Mouse (Mus musculus): Measurements from ENCODE around the gene Olig2. TPM values are rescaled to one million over a fixed set of nuclear protein-coding genes. Genes with fewer than 3 reads are reported as not detected.

The Olig2 gene
- polyA plus RNA-seq, 1 experiment from 2014 or later: not detected

DNA sequence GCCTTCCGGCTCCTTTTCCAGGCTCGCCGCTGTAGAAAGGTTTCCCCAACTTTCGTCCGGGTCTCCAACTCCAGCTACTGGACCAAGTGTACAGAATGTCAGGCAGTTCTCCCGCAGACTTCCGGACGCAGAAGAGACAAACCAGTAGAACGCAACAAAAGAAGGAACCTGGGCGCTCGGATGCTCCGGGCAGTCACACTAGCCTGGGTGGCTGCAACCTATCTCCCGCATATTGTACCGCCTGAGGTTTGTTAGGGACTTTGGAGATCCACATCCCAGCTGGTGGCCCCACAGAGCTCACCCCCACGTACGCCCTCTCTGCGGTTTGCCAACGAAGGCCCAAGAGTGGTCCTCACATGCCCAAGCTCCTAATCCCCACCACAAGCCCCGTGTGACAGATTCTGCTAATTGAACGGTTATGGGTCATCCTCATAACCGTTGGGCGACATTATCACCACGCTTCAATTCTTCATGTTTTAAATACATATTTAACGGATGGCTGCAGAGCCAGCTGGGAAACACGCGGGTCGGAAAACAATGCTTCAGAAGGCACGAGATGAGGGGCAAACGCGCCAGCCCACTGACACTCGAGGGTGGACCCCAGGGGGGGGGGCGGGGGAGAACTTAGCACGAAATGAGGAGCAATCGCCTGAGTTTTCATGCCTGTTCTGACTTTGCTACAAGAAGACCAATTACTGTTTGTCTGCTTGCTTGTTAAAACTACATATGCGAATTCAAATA, 1.8 kb upstream of the Olig2 start:
- 3% methylated on average over 35 of the region's 35 CpGs for WGBS
- Histone ChIP-seq H3K4me2 (no peak overlapping the region; the same call in 1 of the 2 replicates), H3K4me1 (replicated peaks; ENCODE audit: control insufficient read depth, insufficient read depth, low read length) (peaks cover 5% of the 10 kb centered on the region), H3K4me3 (ENCODE audit: low read depth, low read length) (peak overlapping the region; percentile 15; the same call in 1 of the 2 replicates), H3K9ac (ENCODE audit: low read depth, low read length) (no peak overlapping the region), H3K9me3 (ENCODE audit: control insufficient read depth, low read length) (no peaks in the 10 kb centered on the region), H3K27me3 (replicated peaks; ENCODE audit: control insufficient read depth, insufficient read depth, low read length) (peaks cover 100% of the 10 kb centered on the region), H3K27ac (ENCODE audit: low read depth, low read length) (no peak overlapping the region), H3K36me3 (ENCODE audit: control insufficient read depth, insufficient read depth, low read length) (no peaks in the 10 kb centered on the region)
- ATAC-seq (replicated peaks; ENCODE audit: low FRiP score) (no peak), DNase-seq (ENCODE audit: low spot score) (no peak)

DNA sequence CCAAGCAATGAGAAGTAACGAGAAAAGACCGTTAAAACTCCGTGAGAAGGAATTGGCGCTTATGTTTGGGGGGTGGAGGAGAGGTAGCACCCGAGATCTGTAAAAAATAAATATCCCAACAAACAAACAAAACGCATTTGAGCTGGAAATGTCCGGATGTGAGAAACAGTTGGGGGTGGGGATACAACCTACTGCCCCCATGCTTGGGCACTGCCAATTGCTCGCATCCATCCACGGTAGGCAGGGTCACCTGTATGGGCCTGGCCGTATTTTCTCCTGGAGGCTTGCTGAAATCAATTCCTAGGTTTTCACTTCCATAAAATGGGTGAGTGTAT, 1.2 kb upstream of the Olig2 start:
- DNase-seq (ENCODE audit: low spot score) (no peak), ATAC-seq (replicated peaks; ENCODE audit: low FRiP score) (no peak)
- H3K9ac ChIP-seq (ENCODE audit: low read depth, low read length): no peak overlapping the region
- no peak overlapping the region for H3K27ac ChIP-seq (ENCODE audit: low read depth, low read length)
- H3K9me3 ChIP-seq (ENCODE audit: control insufficient read depth, low read length): no peaks in the 10 kb centered on the region
- H3K4me2 ChIP-seq: no peak overlapping the region
- 10% methylated on average over 10 of the region's 10 CpGs for WGBS
- H3K27me3 ChIP-seq (replicated peaks; ENCODE audit: control insufficient read depth, insufficient read depth, low read length): peaks cover 100% of the 10 kb centered on the region
- H3K4me3 ChIP-seq (ENCODE audit: low read depth, low read length): no peak overlapping the region
- peaks cover 5% of the 10 kb centered on the region for H3K4me1 ChIP-seq (replicated peaks; ENCODE audit: control insufficient read depth, insufficient read depth, low read length)
- no peaks in the 10 kb centered on the region for H3K36me3 ChIP-seq (ENCODE audit: control insufficient read depth, insufficient read depth, low read length)

DNA sequence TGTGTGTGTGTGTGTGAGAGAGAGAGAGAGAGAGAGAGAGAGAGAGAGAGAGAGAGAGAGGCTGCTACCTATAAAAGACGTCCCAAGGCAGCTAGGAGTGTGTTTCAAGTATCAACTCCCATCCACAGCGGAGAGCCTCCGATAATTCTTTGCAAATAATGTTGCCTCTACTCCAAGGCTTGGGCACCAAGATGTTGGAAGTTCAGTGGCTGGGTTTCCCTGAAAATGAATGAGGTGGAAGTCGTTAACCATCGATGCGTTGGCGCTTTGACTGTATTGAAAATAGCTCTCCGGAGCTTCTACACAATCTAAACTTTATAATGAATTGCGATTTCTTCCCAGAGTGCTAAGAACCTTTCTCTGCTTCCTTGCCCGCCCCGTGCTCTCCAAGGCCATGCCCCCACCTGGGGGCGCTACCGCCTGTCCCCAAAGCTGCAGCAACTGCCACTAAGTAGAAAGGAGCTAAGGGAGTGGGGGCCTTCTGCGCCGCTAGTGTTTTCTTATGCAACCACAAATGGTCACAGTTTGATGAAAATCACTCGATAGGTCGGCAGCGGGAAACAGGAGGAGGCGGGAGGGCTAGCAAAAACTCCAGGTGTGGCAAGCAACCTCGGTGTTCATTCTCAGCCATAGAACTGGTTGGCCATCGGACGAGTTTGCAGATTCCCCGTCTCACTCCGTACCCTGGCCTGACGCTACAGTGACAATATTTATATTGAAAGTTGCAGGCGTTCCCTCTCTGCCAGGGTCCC, 600 bp upstream of the Olig2 start:
- 1% methylated on average over 26 of the region's 26 CpGs for WGBS
- no peaks in the 10 kb centered on the region for H3K9me3 ChIP-seq (ENCODE audit: control insufficient read depth, low read length)
- peak overlapping the region; percentile 51 for H3K4me2 ChIP-seq
- H3K36me3 ChIP-seq (ENCODE audit: control insufficient read depth, insufficient read depth, low read length): no peaks in the 10 kb centered on the region
- H3K27me3 ChIP-seq (replicated peaks; ENCODE audit: control insufficient read depth, insufficient read depth, low read length): peaks cover 100% of the 10 kb centered on the region
- H3K27ac ChIP-seq (ENCODE audit: low read depth, low read length): no peak overlapping the region
- peaks cover 5% of the 10 kb centered on the region for H3K4me1 ChIP-seq (replicated peaks; ENCODE audit: control insufficient read depth, insufficient read depth, low read length)
- H3K4me3 ChIP-seq (ENCODE audit: low read depth, low read length): peak overlapping the region; percentile 32
- no peak overlapping the region for H3K9ac ChIP-seq (ENCODE audit: low read depth, low read length)
- DNase-seq (ENCODE audit: low spot score) (no peak), ATAC-seq (replicated peaks; ENCODE audit: low FRiP score) (no peak)

DNA sequence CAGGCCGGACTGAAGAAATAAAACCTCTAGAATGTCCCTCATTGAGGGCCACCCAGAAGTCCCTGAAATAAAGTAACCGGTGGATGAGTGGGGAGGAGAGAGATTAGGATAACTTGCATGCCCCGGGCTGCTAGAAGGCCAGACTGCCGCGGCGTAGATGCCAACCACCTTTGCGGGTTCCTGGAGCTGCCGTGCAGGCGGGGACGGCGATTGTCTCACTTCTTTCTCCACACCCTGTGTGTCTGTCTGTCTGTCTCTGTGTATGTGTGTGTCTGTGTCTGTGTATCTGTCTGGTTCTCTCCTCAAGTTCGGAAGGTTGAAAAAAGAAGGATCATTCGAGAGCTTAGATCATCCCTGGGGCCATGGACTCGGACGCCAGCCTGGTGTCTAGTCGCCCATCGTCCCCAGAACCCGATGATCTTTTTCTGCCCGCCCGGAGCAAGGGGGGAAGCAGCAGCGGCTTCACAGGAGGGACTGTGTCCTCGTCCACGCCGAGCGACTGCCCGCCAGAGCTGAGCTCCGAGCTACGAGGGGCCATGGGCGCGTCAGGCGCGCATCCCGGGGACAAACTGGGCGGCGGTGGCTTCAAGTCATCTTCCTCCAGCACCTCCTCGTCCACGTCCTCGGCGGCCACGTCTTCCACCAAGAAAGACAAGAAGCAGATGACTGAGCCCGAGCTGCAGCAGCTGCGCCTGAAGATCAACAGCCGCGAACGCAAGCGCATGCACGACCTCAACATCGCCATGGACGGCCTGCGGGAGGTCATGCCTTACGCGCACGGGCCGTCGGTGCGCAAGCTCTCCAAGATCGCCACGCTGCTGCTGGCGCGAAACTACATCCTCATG, 1.0 kb downstream of the Olig2 start:
- DNase-seq (ENCODE audit: low spot score) (no peak), ATAC-seq (replicated peaks; ENCODE audit: low FRiP score) (no peak)
- H3K4me3 ChIP-seq (ENCODE audit: low read depth, low read length): no peak overlapping the region
- H3K27ac ChIP-seq (ENCODE audit: low read depth, low read length): no peak overlapping the region
- peaks cover 5% of the 10 kb centered on the region for H3K4me1 ChIP-seq (replicated peaks; ENCODE audit: control insufficient read depth, insufficient read depth, low read length)
- H3K9ac ChIP-seq (ENCODE audit: low read depth, low read length): no peak overlapping the region
- no peak overlapping the region for H3K4me2 ChIP-seq
- peaks cover 100% of the 10 kb centered on the region for H3K27me3 ChIP-seq (replicated peaks; ENCODE audit: control insufficient read depth, insufficient read depth, low read length)
- H3K9me3 ChIP-seq (ENCODE audit: control insufficient read depth, low read length): no peaks in the 10 kb centered on the region
- 2% methylated on average over 60 of the region's 60 CpGs for WGBS
- no peaks in the 10 kb centered on the region for H3K36me3 ChIP-seq (ENCODE audit: control insufficient read depth, insufficient read depth, low read length)

DNA sequence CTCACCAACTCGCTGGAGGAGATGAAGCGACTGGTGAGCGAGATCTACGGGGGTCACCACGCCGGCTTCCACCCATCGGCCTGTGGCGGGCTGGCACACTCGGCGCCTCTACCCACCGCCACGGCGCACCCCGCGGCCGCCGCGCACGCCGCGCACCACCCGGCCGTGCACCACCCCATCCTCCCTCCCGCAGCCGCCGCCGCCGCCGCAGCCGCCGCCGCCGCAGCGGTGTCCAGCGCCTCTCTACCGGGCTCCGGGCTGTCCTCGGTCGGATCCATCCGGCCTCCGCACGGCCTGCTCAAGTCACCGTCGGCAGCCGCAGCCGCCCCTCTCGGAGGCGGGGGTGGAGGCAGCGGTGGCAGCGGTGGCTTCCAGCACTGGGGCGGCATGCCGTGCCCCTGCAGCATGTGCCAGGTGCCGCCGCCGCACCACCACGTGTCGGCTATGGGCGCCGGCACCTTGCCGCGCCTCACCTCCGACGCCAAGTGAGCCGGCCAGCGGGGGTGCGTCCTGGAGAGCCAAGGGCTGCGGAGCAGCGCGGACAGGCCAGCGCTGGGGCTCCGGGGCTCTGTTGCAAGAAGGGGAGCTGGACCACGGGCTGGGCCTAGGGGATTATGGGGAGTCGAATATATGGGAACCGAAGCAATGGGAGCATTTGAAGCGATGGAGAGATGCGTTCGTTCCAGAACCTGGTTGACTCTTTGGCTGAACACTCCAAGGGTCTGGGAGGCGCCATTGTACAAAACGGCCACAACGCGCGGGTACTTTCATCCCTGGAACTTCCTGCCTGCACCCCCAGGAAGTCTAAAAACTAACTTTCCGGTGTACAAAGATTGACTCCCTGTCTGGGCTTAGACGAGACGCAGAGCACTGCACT, 1.9 kb downstream of the Olig2 start:
- Histone ChIP-seq H3K9ac (ENCODE audit: low read depth, low read length) (no peak overlapping the region), H3K36me3 (ENCODE audit: control insufficient read depth, insufficient read depth, low read length) (no peaks in the 10 kb centered on the region)

DNA sequence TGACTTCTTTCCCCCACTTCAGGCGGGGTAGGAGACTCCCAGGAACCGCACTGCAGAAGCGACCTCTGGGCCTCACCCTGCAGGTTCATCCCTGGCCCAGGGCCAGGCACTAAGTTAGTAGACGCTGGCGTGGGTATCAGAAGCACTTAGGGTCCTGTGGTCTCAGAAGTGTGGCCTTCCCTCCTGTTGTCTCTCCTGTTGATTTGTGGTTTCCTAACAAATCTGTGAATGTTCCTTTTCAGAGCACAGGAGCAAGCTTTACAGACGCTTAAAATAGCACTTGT, 2.4 kb downstream of the Olig2 start:
- peaks cover 100% of the 10 kb centered on the region for H3K27me3 ChIP-seq (replicated peaks; ENCODE audit: control insufficient read depth, insufficient read depth, low read length)
- H3K4me1 ChIP-seq (replicated peaks; ENCODE audit: control insufficient read depth, insufficient read depth, low read length): peaks cover 5% of the 10 kb centered on the region
- no peak overlapping the region for H3K27ac ChIP-seq (ENCODE audit: low read depth, low read length)
- no peak for DNase-seq (ENCODE audit: low spot score)
- H3K4me3 ChIP-seq (ENCODE audit: low read depth, low read length): no peak overlapping the region
- no peaks in the 10 kb centered on the region for H3K9me3 ChIP-seq (ENCODE audit: control insufficient read depth, low read length)
- no peaks in the 10 kb centered on the region for H3K36me3 ChIP-seq (ENCODE audit: control insufficient read depth, insufficient read depth, low read length)
- no peak for ATAC-seq (replicated peaks; ENCODE audit: low FRiP score)
- H3K4me2 ChIP-seq: no peak overlapping the region
- 4% methylated on average over 6 of the region's 6 CpGs for WGBS
- no peak overlapping the region for H3K9ac ChIP-seq (ENCODE audit: low read depth, low read length)

More for the DNA sequence above, 1.9 kb downstream of the Olig2 start:
- DNase-seq (ENCODE audit: low spot score): no peak
- no peak overlapping the region for H3K4me3 ChIP-seq (ENCODE audit: low read depth, low read length)
- H3K27me3 ChIP-seq (replicated peaks; ENCODE audit: control insufficient read depth, insufficient read depth, low read length): peaks cover 100% of the 10 kb centered on the region
- no peak overlapping the region for H3K4me2 ChIP-seq
- no peaks in the 10 kb centered on the region for H3K9me3 ChIP-seq (ENCODE audit: control insufficient read depth, low read length)
- 3% methylated on average over 85 of the region's 85 CpGs for WGBS
- ATAC-seq (replicated peaks; ENCODE audit: low FRiP score): no peak
- H3K27ac ChIP-seq (ENCODE audit: low read depth, low read length): no peak overlapping the region
- H3K4me1 ChIP-seq (replicated peaks; ENCODE audit: control insufficient read depth, insufficient read depth, low read length): peaks cover 5% of the 10 kb centered on the region

DNA sequence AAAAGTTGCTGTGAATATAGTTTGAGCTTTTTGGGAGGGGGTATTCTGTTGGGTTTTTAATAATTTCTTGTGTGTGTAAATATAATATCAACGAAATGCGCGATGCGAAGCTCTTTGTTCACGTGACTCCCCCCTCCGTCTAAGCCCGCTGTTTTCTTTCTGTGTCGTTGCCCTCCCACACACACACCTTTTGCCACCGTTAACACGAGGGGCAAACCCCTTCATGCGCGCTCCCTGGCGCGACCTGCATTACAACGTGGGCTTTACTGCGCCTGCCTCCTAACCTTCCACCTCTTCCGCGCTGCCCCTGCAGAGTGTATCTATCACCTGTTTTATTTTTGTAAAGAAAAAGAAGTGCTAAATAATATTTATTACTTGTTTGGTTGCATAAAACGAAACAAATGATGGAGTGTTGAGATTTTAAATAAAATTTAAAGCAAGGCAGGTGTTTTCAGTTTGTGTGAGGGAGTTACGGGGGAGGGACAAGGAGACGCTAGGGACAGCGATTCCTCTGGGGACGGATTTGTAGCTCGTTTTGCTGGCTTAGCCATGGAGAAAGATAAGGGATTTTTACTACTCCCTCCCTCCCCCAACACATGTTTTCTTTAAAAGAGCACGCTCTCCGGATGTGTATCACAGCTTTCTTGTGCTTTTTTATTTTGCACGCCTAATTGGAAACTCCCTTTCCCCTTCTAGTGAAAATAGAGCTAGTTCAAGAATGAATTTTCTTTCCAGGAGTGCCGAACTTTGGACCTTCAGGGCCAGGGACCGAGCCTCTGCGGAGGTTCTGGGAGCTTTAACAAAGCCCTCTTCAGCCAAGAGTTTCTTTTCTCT, 3.2 kb downstream of the Olig2 start:
- peaks cover 5% of the 10 kb centered on the region; the same call in 1 of the 2 replicates for H3K4me1 ChIP-seq (replicated peaks; ENCODE audit: control insufficient read depth, insufficient read depth, low read length)
- H3K27me3 ChIP-seq (replicated peaks; ENCODE audit: control insufficient read depth, insufficient read depth, low read length): peaks cover 100% of the 10 kb centered on the region
- no peak overlapping the region for H3K4me3 ChIP-seq (ENCODE audit: low read depth, low read length)
- no peaks in the 10 kb centered on the region for H3K9me3 ChIP-seq (ENCODE audit: control insufficient read depth, low read length)
- ATAC-seq (replicated peaks; ENCODE audit: low FRiP score): no peak
- H3K4me2 ChIP-seq: no peak overlapping the region
- DNase-seq (ENCODE audit: low spot score): no peak
- H3K27ac ChIP-seq (ENCODE audit: low read depth, low read length): no peak overlapping the region
- WGBS: 7% methylated on average over 30 of the region's 30 CpGs
- no peaks in the 10 kb centered on the region for H3K36me3 ChIP-seq (ENCODE audit: control insufficient read depth, insufficient read depth, low read length)
- no peak overlapping the region for H3K9ac ChIP-seq (ENCODE audit: low read depth, low read length)

DNA sequence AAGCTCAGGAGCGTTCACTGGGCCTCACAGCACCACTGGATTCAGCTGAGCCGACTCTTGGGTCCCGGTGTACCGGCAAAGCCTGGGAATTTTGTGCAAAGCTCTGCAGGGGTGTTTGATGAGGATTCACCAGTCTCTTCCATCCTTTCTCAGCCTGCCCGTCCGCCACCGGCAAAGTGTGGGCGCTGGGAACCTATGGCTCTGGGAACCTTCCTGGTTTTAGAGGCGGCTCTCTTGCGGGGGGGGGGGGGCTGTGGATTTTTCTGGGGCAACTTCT, 3.8 kb downstream of the Olig2 start:
- Histone ChIP-seq H3K27me3 (replicated peaks; ENCODE audit: control insufficient read depth, insufficient read depth, low read length) (peaks cover 100% of the 10 kb centered on the region), H3K36me3 (ENCODE audit: control insufficient read depth, insufficient read depth, low read length) (no peaks in the 10 kb centered on the region), H3K9ac (ENCODE audit: low read depth, low read length) (no peak overlapping the region), H3K4me3 (ENCODE audit: low read depth, low read length) (no peak overlapping the region), H3K9me3 (ENCODE audit: control insufficient read depth, low read length) (no peaks in the 10 kb centered on the region), H3K4me2 (no peak overlapping the region), H3K27ac (ENCODE audit: low read depth, low read length) (no peak overlapping the region), H3K4me1 (replicated peaks; ENCODE audit: control insufficient read depth, insufficient read depth, low read length) (peaks cover 5% of the 10 kb centered on the region; the same call in 1 of the 2 replicates)
- 9% methylated on average over 10 of the region's 10 CpGs for WGBS
- no peak for ATAC-seq (replicated peaks; ENCODE audit: low FRiP score)
- no peak for DNase-seq (ENCODE audit: low spot score)

Data from liver, embryonic 11.5 days (tissue).